Mouse (Mus musculus): ENCODE results near the gene Gm45234. TPM values are rescaled to one million over a fixed set of nuclear protein-coding genes. Genes with fewer than 3 reads are reported as not detected.
A peak's percentile ranks its signal among the peaks of the same experiment; 100 is the strongest.

The Gm45234 gene
- total and polyA plus RNA-seq, 3 experiments: not detected

- H3K4me1 ChIP-seq (ENCODE audit: control insufficient read depth in 1 of 2, insufficient read depth in 2 of 2): peaks cover 31 to 63% of the 10 kb centered on the region in 2 experiments
- in situ Hi-C loops (cut with MboI; ENCODE audit: low pct_ligation_motif_present, low pct_unique_long_range_greater_than_20kb, low sequenced_read_pairs): no loop called here
Observed at GRCm38 (mm10) chr6:124706061-124706627, 49.7 kb downstream of the Gm45234 start.

DNA sequence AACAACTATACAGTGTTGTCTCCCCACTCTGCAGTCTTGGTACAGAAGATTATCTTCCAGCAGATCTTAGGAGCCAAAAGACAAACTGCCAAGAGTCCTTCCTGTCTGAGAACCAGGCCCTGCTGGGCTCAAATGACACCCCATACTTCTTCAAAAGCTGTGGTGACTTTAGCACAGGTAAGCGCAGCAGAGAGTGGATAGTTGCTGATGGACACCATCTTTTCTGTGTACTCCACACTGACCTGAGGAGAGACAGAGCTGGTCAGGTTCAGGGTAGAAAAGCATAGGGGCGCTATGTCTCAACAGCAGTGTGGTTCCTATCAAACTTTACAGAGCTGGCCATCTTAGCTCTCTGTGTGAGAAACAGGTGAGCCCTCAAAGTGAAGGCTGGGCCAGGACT lies 51.4 kb downstream of the Gm45234 start:
- in situ Hi-C loops (cut with MboI; ENCODE audit: low pct_ligation_motif_present, low pct_unique_long_range_greater_than_20kb, low sequenced_read_pairs): no loop called here
- Histone ChIP-seq H3K4me3 (replicated peaks in 1 of 3; ENCODE audit: low read depth in 2 of 3, low read length in 2 of 3, poor library complexity in 1 of 3) (no peak overlapping the region), H3K9ac (ENCODE audit: insufficient read depth, low read depth) (no peak overlapping the region), H3K4me2 (ENCODE audit: insufficient read depth, low read depth, poor library complexity, severe bottlenecking) (no peak overlapping the region), H3K4me1 (ENCODE audit: control insufficient read depth in 1 of 2, insufficient read depth in 2 of 2) (peaks cover 36 to 66% of the 10 kb centered on the region in 2 experiments), H3K27ac (ENCODE audit: insufficient read depth, low read depth) (no peak overlapping the region), H3K36me3 (replicated peaks in 1 of 2; ENCODE audit: control insufficient read depth in 1 of 2, insufficient read depth in 1 of 2, low read length in 1 of 2) (peaks cover 79 to 96% of the 10 kb centered on the region in 2 experiments), H3K79me2 (replicated peaks; ENCODE audit: control insufficient read depth, extremely low read depth, insufficient read depth, poor library complexity, severe bottlenecking) (peaks cover 48% of the 10 kb centered on the region), H3K9me3 (replicated peaks; ENCODE audit: low read length) (no peaks in the 10 kb centered on the region), H3K27me3 (replicated peaks) (no peaks in the 10 kb centered on the region)
- dilution Hi-C loops (cut with MboI; ENCODE audit: extremely low pct_ligation_motif_present, extremely low pct_unique_long_range_greater_than_20kb, low sequenced_read_pairs): no loop called here
- peak; percentile 34; the same call in 1 of the 2 replicates for TF ChIP-seq CHD2 (IDR thresholded peaks at IDR 0.05; ENCODE audit: low read length)
- TF ChIP-seq EP300 (IDR thresholded peaks at IDR 0.05; ENCODE audit: low read length): no peak
- TF ChIP-seq JUN (IDR thresholded peaks at IDR 0.05; ENCODE audit: insufficient read depth, low read depth, low read length): no peak
- no peak for TF ChIP-seq NRF1 (IDR thresholded peaks at IDR 0.05; ENCODE audit: low read depth, low read length)
- no peak for TF ChIP-seq RAD21 (IDR thresholded peaks at IDR 0.05; ENCODE audit: low read depth, low read length)
- DNase-seq (ENCODE audit: extremely low read depth): no peak

More at GRCm38 (mm10) chr6:124706061-124706627, 49.7 kb downstream of the Gm45234 start:
- H3K9me3 ChIP-seq (replicated peaks; ENCODE audit: low read length): no peaks in the 10 kb centered on the region
- TF ChIP-seq USF2 (conservative IDR thresholded peaks at IDR 0.05; ENCODE audit: low read depth, low read length): no peak
- TF ChIP-seq CHD2 (IDR thresholded peaks at IDR 0.05; ENCODE audit: low read length): peak; percentile 23; the same call in 1 of the 2 replicates
- TF ChIP-seq MXI1 (IDR thresholded peaks at IDR 0.05; ENCODE audit: low read depth, low read length): peak; percentile 67; the same call in 1 of the 2 replicates
- TF ChIP-seq EP300 (IDR thresholded peaks at IDR 0.05; ENCODE audit: low read length): peak; percentile 41
- no peak for TF ChIP-seq SMC3 (IDR thresholded peaks at IDR 0.05; ENCODE audit: low read depth, low read length)
- no peak for TF ChIP-seq TBP (conservative IDR thresholded peaks at IDR 0.05; ENCODE audit: low read depth, low read length)
- TF ChIP-seq NELFE (IDR thresholded peaks at IDR 0.05; ENCODE audit: low read depth, low read length): no peak
- TF ChIP-seq NRF1 (IDR thresholded peaks at IDR 0.05; ENCODE audit: low read depth, low read length): no peak
- TF ChIP-seq SIN3A (IDR thresholded peaks at IDR 0.05; ENCODE audit: low read length): 0 out of 2 replicates have a peak, but pooled peaks have one; percentile 17
- peak; percentile 71 for TF ChIP-seq BHLHE40 (IDR thresholded peaks at IDR 0.05; ENCODE audit: low read depth, low read length)
- TF ChIP-seq MYC (IDR thresholded peaks at IDR 0.05; ENCODE audit: low read depth, low read length): peak; percentile 32; the same call in 1 of the 2 replicates
- TF ChIP-seq CTCF (conservative IDR thresholded peaks at IDR 0.05 in 1 of 2, IDR thresholded peaks at IDR 0.05 in 1 of 2; ENCODE audit: low read depth in 2 of 2, low read length in 2 of 2): no peak
- TF ChIP-seq KAT2A (IDR thresholded peaks at IDR 0.05; ENCODE audit: insufficient replicate concordance, low read length): 0 out of 2 replicates have a peak, but pooled peaks have one; percentile 31
- peak; percentile 78 for TF ChIP-seq IRF4 (IDR thresholded peaks at IDR 0.05; ENCODE audit: low read depth, low read length)
- peak; percentile 31; the same call in 1 of the 2 replicates for TF ChIP-seq POLR2AphosphoS2 (IDR thresholded peaks at IDR 0.05; ENCODE audit: low read depth, low read length)
- TF ChIP-seq ZMIZ1 (IDR thresholded peaks at IDR 0.05; ENCODE audit: low read depth, low read length): peak; percentile 52; the same call in 1 of the 2 replicates
- TF ChIP-seq MEF2A (IDR thresholded peaks at IDR 0.05; ENCODE audit: borderline replicate concordance, low read depth, low read length): peak; percentile 99
- TF ChIP-seq TCF12 (IDR thresholded peaks at IDR 0.05; ENCODE audit: low read depth, low read length): 0 out of 2 replicates have a peak, but pooled peaks have one; percentile 26
- TF ChIP-seq ZC3H11A (IDR thresholded peaks at IDR 0.05; ENCODE audit: low read depth, low read length): no peak
- peak; percentile 72; the same call in 1 of the 2 replicates for TF ChIP-seq JUN (IDR thresholded peaks at IDR 0.05; ENCODE audit: insufficient read depth, low read depth, low read length)
- no peak for TF ChIP-seq RAD21 (IDR thresholded peaks at IDR 0.05; ENCODE audit: low read depth, low read length)
- TF ChIP-seq ELF1 (IDR thresholded peaks at IDR 0.05; ENCODE audit: low read depth, low read length): no peak
- no peak for TF ChIP-seq MAZ (IDR thresholded peaks at IDR 0.05; ENCODE audit: low read depth, low read length)
- TF ChIP-seq CHD1 (IDR thresholded peaks at IDR 0.05; ENCODE audit: low read depth, low read length): no peak
- no peak; the same call in 1 of the 2 replicates for TF ChIP-seq ETS1 (conservative IDR thresholded peaks at IDR 0.05; ENCODE audit: low read depth, low read length)
- TF ChIP-seq JUND (conservative IDR thresholded peaks at IDR 0.05; ENCODE audit: low read depth, low read length): 0 out of 2 replicates have a peak, but pooled peaks have one; percentile 15
- no peak for TF ChIP-seq PAX5 (IDR thresholded peaks at IDR 0.05; ENCODE audit: low read length)
- no peaks in the 10 kb centered on the region for H3K27me3 ChIP-seq (replicated peaks)
- H3K4me3 ChIP-seq (replicated peaks in 1 of 3; ENCODE audit: low read depth in 2 of 3, low read length in 2 of 3, poor library complexity in 1 of 3): no peak overlapping the region
- H3K79me2 ChIP-seq (replicated peaks; ENCODE audit: control insufficient read depth, extremely low read depth, insufficient read depth, poor library complexity, severe bottlenecking): peaks cover 65% of the 10 kb centered on the region
- H3K4me2 ChIP-seq (ENCODE audit: insufficient read depth, low read depth, poor library complexity, severe bottlenecking): peak overlapping the region; percentile 60
- DNase-seq (ENCODE audit: extremely low read depth): peak; percentile 71
- H3K36me3 ChIP-seq (replicated peaks in 1 of 2; ENCODE audit: control insufficient read depth in 1 of 2, insufficient read depth in 1 of 2, low read length in 1 of 2): peaks cover 64 to 86% of the 10 kb centered on the region in 2 experiments
- H3K27ac ChIP-seq (ENCODE audit: insufficient read depth, low read depth): peak overlapping the region; percentile 86
- dilution Hi-C loops (cut with MboI; ENCODE audit: extremely low pct_ligation_motif_present, extremely low pct_unique_long_range_greater_than_20kb, low sequenced_read_pairs): no loop called here
- H3K9ac ChIP-seq (ENCODE audit: insufficient read depth, low read depth): peak overlapping the region; percentile 30; the same call in 1 of the 2 replicates

All from CH12.LX (cell line).